9 mouse cellular contexts compared by ENCODE assay signal in the genomic region with DNA sequence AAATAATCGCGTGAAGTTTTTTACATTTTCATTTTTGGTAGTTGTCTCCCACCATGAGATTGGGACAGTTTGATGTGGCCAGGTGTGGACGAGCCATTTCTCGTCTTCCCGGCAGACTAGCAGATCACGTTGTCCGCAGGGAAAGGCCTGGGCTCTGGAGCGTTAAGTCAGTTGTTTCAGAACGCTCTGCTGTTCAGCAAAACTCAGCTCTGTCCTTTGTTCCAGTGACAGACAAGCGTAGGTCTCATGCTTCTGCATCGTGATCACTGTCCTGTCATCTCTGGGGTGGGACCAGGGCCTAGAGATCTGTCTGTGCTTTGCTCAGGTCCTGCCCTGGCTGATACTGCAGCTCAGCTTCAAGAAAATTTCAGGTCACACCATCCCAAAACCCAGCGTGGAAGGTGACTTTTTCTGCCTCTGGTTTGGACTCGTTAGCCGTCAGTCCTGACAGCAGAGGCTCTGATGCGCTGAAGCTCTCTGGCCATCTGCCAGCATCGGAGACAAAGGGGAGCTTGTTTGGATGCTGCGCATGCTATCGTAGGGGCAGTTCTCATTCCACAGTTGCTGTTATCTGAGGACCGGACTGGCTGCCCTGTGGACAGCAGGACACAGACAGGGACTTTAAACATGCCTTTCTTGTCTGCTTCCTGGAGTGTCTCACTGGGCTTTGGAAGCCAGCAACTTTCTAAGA. TPM values are rescaled to one million over a fixed set of nuclear protein-coding genes. Genes with fewer than 3 reads are reported as not detected.
DNase-seq lines count a peak whose midpoint lies in the region; ATAC-seq lines count a peak whose summit lies in the region.
"Had no signal": no experiment of that assay in that cellular context is flagged by ENCODE, and none has a peak within 500 bp of the region (broad histone marks: within the 10 kb centered on the region; RNA-seq: fewer than 3 reads in every experiment).

No protein-coding gene starts in this region.

- H3K4me3 ChIP-seq in heart, embryonic 12.5 days: no peak overlapping the region
- H3K4me3 ChIP-seq in midbrain, embryonic 15.5 days: no peak overlapping the region
- H3K4me3 ChIP-seq: liver, embryonic 13.5 days had no signal

- ATAC-seq in heart, embryonic 12.5 days (ENCODE audit: insufficient number of reproducible peaks, low FRiP score): 0 out of 2 replicates have a peak, but pooled peaks have one; percentile 23
- ATAC-seq in midbrain, embryonic 15.5 days (replicated peaks): peak; percentile 66

- peak overlapping the region; percentile 83 for H3K27ac ChIP-seq in heart, embryonic 12.5 days (ENCODE audit: poor library complexity, severe bottlenecking)
- peak overlapping the region; percentile 60 for H3K27ac ChIP-seq in midbrain, embryonic 15.5 days
- H3K27ac ChIP-seq: liver, embryonic 13.5 days had no signal

- H3K9me3 ChIP-seq in heart, embryonic 12.5 days (replicated peaks): peaks cover 3% of the 10 kb centered on the region; the same call in 1 of the 2 replicates
- no peaks in the 10 kb centered on the region for H3K9me3 ChIP-seq in midbrain, embryonic 15.5 days
- H3K9me3 ChIP-seq: liver, embryonic 13.5 days had no signal

- peaks cover 42% of the 10 kb centered on the region for H3K36me3 ChIP-seq in heart, embryonic 12.5 days
- no peaks in the 10 kb centered on the region for H3K36me3 ChIP-seq in midbrain, embryonic 15.5 days (replicated peaks)

- H3K9ac ChIP-seq in heart, embryonic 12.5 days: no peak overlapping the region
- no peak overlapping the region for H3K9ac ChIP-seq in midbrain, embryonic 15.5 days
- H3K9ac ChIP-seq: liver, embryonic 13.5 days had no signal

- intact Hi-C loops in gastrocnemius, postnatal 14 days (cut with DNase I; ENCODE audit: low total_unique reads): no loop called here

- H3K4me2 ChIP-seq in heart, embryonic 12.5 days: peak overlapping the region; percentile 36
- no peak overlapping the region; the same call in 1 of the 2 replicates for H3K4me2 ChIP-seq in midbrain, embryonic 15.5 days
- H3K4me2 ChIP-seq: liver, embryonic 13.5 days had no signal

- peak; percentile 50 for DNase-seq in gastrocnemius, postnatal 14 days
- DNase-seq in gastrocnemius, adult 18-20 months (ENCODE audit: low spot score): no peak
- peak; percentile 66 for DNase-seq in embryo, embryonic 11 days
- peak; percentile 44 to 47 for DNase-seq in layer of hippocampus, postnatal 14 days (ENCODE audit: low spot score in 2 of 2)
- no peak for DNase-seq in thymus, postnatal 36 days
- no peak for DNase-seq in thymus, postnatal 0 days (ENCODE audit: low spot score)
- DNase-seq: liver, embryonic 13.5 days had no signal

- H3K4me1 ChIP-seq in heart, embryonic 12.5 days (replicated peaks): peaks cover 56% of the 10 kb centered on the region
- H3K4me1 ChIP-seq in midbrain, embryonic 15.5 days: peaks cover 17% of the 10 kb centered on the region

- H3K27me3 ChIP-seq in heart, embryonic 12.5 days (replicated peaks): no peaks in the 10 kb centered on the region
- no peaks in the 10 kb centered on the region for H3K27me3 ChIP-seq in midbrain, embryonic 15.5 days (replicated peaks)
- H3K27me3 ChIP-seq: liver, embryonic 13.5 days had no signal

- 33% methylated on average over 19 of the region's 19 CpGs for WGBS in heart, embryonic 12.5 days
- WGBS in midbrain, embryonic 15.5 days: 42% methylated on average over 19 of the region's 19 CpGs

RNA-seq across cellular contexts. Expression of a gene that starts 45.6 kb away (rescaled TPM):
- 100 to 1,000 TPM; 100 to 120 TPM for total RNA-seq in gastrocnemius, postnatal 14 days (2021)
- 100 to 1,000 TPM; 384 to 452 TPM for total RNA-seq in gastrocnemius, adult 18-20 months (2021)
- 6.6 and 6.7 TPM in 2 replicates for polyA plus RNA-seq in heart, embryonic 12.5 days (2016; fragmentation: Nextera tagmentation; extraction: Ambion mirVana)
- 10 to 100 TPM; 23.1 to 24.4 TPM for total RNA-seq in layer of hippocampus, postnatal 14 days (2021)
- polyA plus RNA-seq in midbrain, embryonic 15.5 days (2015; fragmentation: Nextera tagmentation; extraction: Ambion mirVana): 4.6 and 5.0 TPM in 2 replicates
- polyA plus RNA-seq in thymus, postnatal 0 days (2015; fragmentation: Nextera tagmentation; extraction: Ambion mirVana): 4.8 and 5.8 TPM in 2 replicates

Comparison
In these comparisons a context has a peak if more than half of its experiments do, and no peak if none do; other contexts are left out.
1. DNase-seq: peak in gastrocnemius, postnatal 14 days (single experiment), embryo, embryonic 11 days (single experiment) and layer of hippocampus, postnatal 14 days (2 of 2); none in gastrocnemius, adult 18-20 months (single experiment), thymus, postnatal 36 days (0 of 2) and thymus, postnatal 0 days (single experiment).